Mouse (Mus musculus) stomach, postnatal 0 days (tissue): ENCODE measurements around the gene Prmt3. TPM values are rescaled to one million over a fixed set of nuclear protein-coding genes. Genes with fewer than 3 reads are reported as not detected.

Experiments used
- ATAC-seq: fragments of 200-750 bp; cut with Nextera tagmentation; 2 replicates; pipeline ENCODE4 v1.8.0; 2017; ENCODE audit not compliant: low FRiP score, low TSS enrichment
- DNase-seq: peaks from one replicate; pipeline ENCODE4 v3.0.0-alpha.2; 2016; ENCODE audit warnings: low spot score
- H3K27ac ChIP-seq: fragments of 300-500 bp; sonication (generic); replicated peaks from 2 replicates; pipeline ENCODE4 v1.5.1; 2014; ENCODE audit warnings: mild to moderate bottlenecking, control low read depth
- H3K27me3 ChIP-seq: fragments of 300-500 bp; sonication (generic); 2 replicates; pipeline ENCODE4 v1.6.1; 2014; ENCODE audit warnings: low read length; ENCODE audit not compliant: control insufficient read depth, insufficient read depth
- H3K36me3 ChIP-seq: fragments of 300-500 bp; sonication (generic); 2 replicates; pipeline ENCODE4 v1.6.1; 2014; ENCODE audit warnings: low read length, mixed read lengths; ENCODE audit not compliant: control insufficient read depth, insufficient read depth
- H3K4me1 ChIP-seq: fragments of 300-500 bp; sonication (generic); replicated peaks from 2 replicates; pipeline ENCODE4 v1.6.1; 2014; ENCODE audit warnings: antibody characterized with exemption; ENCODE audit not compliant: control insufficient read depth, insufficient read depth
- H3K4me2 ChIP-seq: fragments of 300-500 bp; sonication (generic); replicated peaks from 2 replicates; pipeline ENCODE4 v1.6.1; 2014; ENCODE audit warnings: low read depth, mild to moderate bottlenecking, control low read depth, moderate library complexity
- H3K4me3 ChIP-seq: fragments of 300-500 bp; sonication (generic); 2 replicates; pipeline ENCODE4 v1.5.1; 2014; ENCODE audit warnings: low read depth, low read length, control low read depth
- H3K9ac ChIP-seq: fragments of 300-500 bp; sonication (generic); 2 replicates; pipeline ENCODE4 v1.6.1; 2014; ENCODE audit warnings: mild to moderate bottlenecking, low read length, control low read depth, mixed read lengths
- H3K9me3 ChIP-seq: fragments of 300-500 bp; sonication (generic); 2 replicates; pipeline ENCODE4 v1.6.1; 2016; ENCODE audit warnings: low read length; ENCODE audit not compliant: control insufficient read depth
- CTCF ChIP-seq: IDR thresholded peaks from 2 replicates; pipeline ENCODE4 v1.5.1; 2016; ENCODE audit warnings: antibody characterized with exemption, low read depth, mild to moderate bottlenecking, moderate library complexity
- EP300 ChIP-seq: optimal IDR thresholded peaks from 2 replicates; pipeline ENCODE3; 2016; ENCODE audit warnings: antibody characterized with exemption
- WGBS: fragments of 180-500 bp; shearing (Covaris S2); extraction: QIAGEN DNeasy Blood & Tissue Kit; methylation state at CpG from one replicate; pipeline ENCODE4 v1.1.7; 2014; 5-methylcytosine and 5-hydroxymethylcytosine counted together
- polyA plus RNA-seq: library from polyadenylated mRNA; unstranded; fragments of >200 nt; fragmentation: Nextera tagmentation; extraction: Ambion mirVana; gene quantifications from 2 replicates; pipeline ENCODE4 v1.2.1, GENCODE M21; 2015

The Prmt3 gene
- polyA plus RNA-seq, 1 experiment from 2014 or later: 23.5 TPM

DNA sequence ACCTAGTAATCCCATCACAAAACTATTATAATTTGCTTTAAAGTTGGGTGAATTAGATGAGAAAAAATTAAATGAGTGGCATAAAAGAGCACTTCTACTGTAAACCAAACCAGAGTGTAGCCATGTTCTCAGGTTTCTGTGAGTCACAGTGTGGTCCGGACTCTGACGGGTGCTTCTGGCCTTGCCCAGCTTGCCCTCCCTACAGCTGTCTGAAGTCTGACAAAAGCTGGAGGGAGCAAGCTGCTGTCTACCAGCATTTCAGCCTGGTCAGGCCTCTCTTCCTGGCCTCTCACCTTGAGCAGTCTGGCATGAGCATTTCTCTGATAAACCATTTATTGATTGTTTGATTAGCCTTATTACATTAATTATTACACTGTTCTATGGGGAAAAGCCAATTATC is 69.8 kb downstream of the Prmt3 start:
- no peaks in the 10 kb centered on the region for H3K36me3 ChIP-seq
- WGBS: 79% methylated on average over 2 of the region's 2 CpGs
- ATAC-seq (no peak), DNase-seq (no peak)
- no peak overlapping the region for H3K4me2 ChIP-seq
- H3K4me3 ChIP-seq: no peak overlapping the region
- no peaks in the 10 kb centered on the region for H3K27me3 ChIP-seq
- no peak overlapping the region for H3K27ac ChIP-seq
- no peaks in the 10 kb centered on the region for H3K9me3 ChIP-seq
- no peak overlapping the region for H3K9ac ChIP-seq
- no peaks in the 10 kb centered on the region for H3K4me1 ChIP-seq
- TF ChIP-seq CTCF (no peak), EP300 (no peak)

DNA sequence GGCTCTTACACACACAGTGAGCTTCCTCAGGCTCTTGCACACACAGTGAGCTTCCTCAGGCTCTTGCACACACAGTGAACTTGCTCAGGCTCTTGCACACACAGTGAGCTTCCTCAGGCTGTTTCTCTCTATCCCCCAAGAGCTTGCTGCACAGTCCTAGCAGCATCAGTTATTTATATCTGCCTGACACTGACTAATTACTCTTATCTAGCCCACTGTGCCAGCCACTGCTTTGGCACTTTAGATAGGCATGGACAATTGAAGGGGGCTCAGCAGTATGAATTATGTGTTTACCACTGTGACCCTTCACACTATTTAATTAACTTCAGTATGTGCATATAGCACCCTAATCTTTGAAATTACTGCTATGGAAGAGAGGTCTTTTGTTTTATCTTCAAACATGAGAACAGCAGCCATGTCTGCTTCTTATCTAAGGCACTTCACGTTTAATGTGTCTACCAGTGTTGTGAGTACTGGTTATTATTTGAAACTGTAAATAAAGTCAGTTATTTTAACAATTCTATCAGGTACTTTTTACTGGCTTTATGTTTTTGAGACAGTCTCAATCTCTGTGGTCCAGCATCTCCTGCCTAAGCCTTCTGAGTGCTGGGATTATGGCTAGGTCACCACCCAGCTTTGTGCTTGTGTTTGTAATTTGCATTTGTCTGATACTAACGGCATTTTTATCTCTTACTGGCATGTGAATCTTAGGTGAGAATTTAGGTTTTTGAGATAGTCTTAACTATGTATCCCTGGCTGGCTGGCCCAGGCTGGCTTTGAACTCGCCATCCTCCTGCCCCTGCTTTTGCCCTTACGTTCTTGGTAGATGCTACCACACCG is 75.4 kb downstream of the Prmt3 start:
- ATAC-seq: no peak
- Histone ChIP-seq H3K9me3 (no peaks in the 10 kb centered on the region), H3K27me3 (no peaks in the 10 kb centered on the region), H3K4me3 (no peak overlapping the region), H3K27ac (no peak overlapping the region), H3K36me3 (peaks cover 6% of the 10 kb centered on the region; the same call in 1 of the 2 replicates), H3K4me2 (no peak overlapping the region), H3K4me1 (no peaks in the 10 kb centered on the region), H3K9ac (no peak overlapping the region)
- TF ChIP-seq CTCF (no peak), EP300 (no peak)
- no peak for DNase-seq
- WGBS: 75% methylated on average over 5 of the region's 5 CpGs

DNA sequence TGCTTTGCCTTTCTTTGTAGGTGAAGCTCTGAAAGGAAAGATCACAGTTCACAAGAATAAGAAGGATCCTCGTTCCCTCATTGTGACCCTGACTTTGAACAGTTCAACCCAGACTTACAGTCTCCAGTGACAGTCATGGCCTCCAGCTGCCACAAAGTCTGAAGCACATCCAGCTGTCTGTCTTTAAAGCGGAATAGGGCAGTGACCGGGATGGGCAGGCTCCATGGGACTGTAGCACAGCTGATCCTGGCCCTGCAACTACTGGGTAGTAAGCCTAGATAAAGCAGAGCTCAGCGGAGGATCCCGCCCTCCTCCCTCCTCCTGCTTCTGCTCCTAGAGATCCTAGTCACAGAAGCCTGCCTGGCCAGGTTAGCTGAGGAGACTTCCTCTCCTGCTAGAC is 79.2 kb downstream of the Prmt3 start:
- H3K9me3 ChIP-seq: no peaks in the 10 kb centered on the region
- ATAC-seq: no peak
- no peaks in the 10 kb centered on the region for H3K27me3 ChIP-seq
- no peak overlapping the region for H3K4me3 ChIP-seq
- no peak overlapping the region for H3K27ac ChIP-seq
- no peak overlapping the region for H3K9ac ChIP-seq
- H3K4me2 ChIP-seq: no peak overlapping the region
- H3K4me1 ChIP-seq: no peaks in the 10 kb centered on the region
- DNase-seq: no peak
- H3K36me3 ChIP-seq: peaks cover 6% of the 10 kb centered on the region; the same call in 1 of the 2 replicates
- 66% methylated on average over 5 of the region's 5 CpGs for WGBS
- TF ChIP-seq EP300: no peak
- TF ChIP-seq CTCF: no peak

DNA sequence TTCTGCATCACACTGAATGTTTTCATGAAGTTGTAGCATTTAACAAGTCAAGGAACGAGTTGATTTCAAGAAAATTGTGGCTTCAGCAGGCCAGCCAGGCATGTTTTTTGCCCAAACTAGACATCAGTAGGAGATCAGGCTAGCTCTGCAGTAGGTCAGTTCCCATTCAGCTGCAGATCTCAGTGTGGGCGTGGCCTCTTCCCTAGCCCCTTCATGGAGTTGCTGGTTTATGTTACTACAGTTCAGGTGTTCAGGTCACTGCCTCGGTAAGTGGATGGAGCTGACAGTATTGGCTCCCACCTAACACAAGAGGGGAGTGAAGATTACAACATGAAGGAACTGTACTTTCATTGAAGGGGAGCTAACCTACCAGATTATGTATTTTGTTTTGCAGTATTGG is 80.1 kb downstream of the Prmt3 start:
- ATAC-seq (no peak), DNase-seq (no peak)
- H3K4me1 ChIP-seq: no peaks in the 10 kb centered on the region
- H3K4me3 ChIP-seq: no peak overlapping the region
- H3K9me3 ChIP-seq: no peaks in the 10 kb centered on the region
- no peak overlapping the region for H3K9ac ChIP-seq
- peaks cover 6% of the 10 kb centered on the region; the same call in 1 of the 2 replicates for H3K36me3 ChIP-seq
- H3K4me2 ChIP-seq: no peak overlapping the region
- 74% methylated on average over 3 of the region's 3 CpGs for WGBS
- no peaks in the 10 kb centered on the region for H3K27me3 ChIP-seq
- H3K27ac ChIP-seq: no peak overlapping the region
- TF ChIP-seq CTCF (no peak), EP300 (no peak)

DNA sequence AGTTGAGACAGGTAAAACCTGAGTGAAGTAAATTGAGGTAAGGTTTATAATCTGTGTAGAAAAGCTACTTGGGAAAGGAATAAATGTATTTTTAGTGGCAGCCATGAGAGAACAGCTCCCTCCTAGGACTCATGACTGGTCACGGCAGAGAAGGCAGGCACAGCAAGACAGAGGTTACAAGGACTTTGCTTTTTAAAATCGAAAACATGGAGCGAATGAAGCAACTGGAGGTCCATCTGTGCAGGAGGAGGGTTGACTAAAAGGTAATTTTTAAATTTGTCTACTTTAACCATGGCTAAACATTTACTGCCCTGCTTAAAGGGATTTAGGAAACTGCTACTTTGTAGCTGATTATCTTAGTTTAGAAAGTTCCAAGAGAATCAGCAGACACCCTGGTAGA is 81.7 kb downstream of the Prmt3 start:
- Histone ChIP-seq H3K36me3 (peaks cover 6% of the 10 kb centered on the region; the same call in 1 of the 2 replicates), H3K9me3 (no peaks in the 10 kb centered on the region), H3K9ac (no peak overlapping the region), H3K4me2 (no peak overlapping the region), H3K27me3 (no peaks in the 10 kb centered on the region), H3K4me1 (no peaks in the 10 kb centered on the region), H3K4me3 (no peak overlapping the region), H3K27ac (no peak overlapping the region)
- WGBS: 97% methylated on average over 3 of the region's 3 CpGs
- ATAC-seq (no peak), DNase-seq (no peak)
- TF ChIP-seq EP300: no peak

DNA sequence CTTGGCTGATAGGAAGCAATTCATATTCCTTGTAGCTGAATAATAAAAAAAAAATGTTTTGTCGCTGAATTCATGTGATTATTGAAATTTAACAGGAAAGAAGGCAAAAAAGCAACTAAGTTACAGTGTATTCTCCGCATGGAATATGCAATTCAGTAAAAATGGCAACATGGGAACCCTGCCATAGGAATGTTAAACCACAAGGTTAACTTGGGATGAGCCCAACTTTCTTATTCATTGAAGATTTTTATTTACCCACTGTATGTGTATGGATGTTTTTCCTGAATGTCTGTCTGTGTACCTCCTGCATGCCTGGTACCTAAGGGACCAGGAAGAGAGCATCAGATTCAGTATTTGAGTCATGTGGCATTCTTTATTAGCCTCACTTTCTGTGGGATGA is 83.0 kb downstream of the Prmt3 start:
- Histone ChIP-seq H3K9ac (no peak overlapping the region), H3K27ac (no peak overlapping the region), H3K9me3 (no peaks in the 10 kb centered on the region), H3K4me3 (no peak overlapping the region), H3K4me1 (no peaks in the 10 kb centered on the region), H3K36me3 (peaks cover 6% of the 10 kb centered on the region; the same call in 1 of the 2 replicates), H3K4me2 (no peak overlapping the region), H3K27me3 (no peaks in the 10 kb centered on the region)
- TF ChIP-seq EP300 (no peak), CTCF (no peak)
- ATAC-seq (no peak), DNase-seq (no peak)
- 98% methylated on average over 2 of the region's 2 CpGs for WGBS
